Mouse (Mus musculus) gonadal fat pad, adult 2 months (tissue): ENCODE measurements at regions not wholly inside any gene's neighbourhood (a gene's known extent, or its start where the extent isn't known, plus 50 kb on each side); places are given as distances from the start of the nearest gene placed in this dataset.
A peak's percentile ranks its signal among the peaks of the same experiment; 100 is the strongest.

Experiments
- DNase-seq: peaks from one replicate; pipeline ENCODE4 v3.0.0-alpha.2; 2012; ENCODE audit warnings: low read depth

DNA sequence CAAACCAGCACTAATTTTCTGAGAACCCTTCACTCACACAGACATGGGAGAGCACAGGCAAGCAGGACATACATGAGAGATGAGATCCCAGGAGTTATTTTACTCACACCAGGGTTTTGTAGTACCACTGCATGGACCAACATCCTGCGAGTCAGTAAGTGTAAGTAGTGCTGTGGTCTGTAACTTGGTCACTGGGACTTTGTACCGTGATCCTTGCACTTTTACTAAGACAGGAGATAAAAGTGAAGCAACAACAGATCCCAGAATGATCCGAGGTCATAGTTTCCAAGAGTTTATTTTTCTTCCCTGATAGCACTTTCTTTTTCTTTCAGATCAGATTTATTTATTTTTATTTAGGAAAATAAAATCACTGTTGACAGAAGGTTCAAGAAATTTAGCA, 54.1 kb upstream of the Mtap start:
- no peak for DNase-seq

DNA sequence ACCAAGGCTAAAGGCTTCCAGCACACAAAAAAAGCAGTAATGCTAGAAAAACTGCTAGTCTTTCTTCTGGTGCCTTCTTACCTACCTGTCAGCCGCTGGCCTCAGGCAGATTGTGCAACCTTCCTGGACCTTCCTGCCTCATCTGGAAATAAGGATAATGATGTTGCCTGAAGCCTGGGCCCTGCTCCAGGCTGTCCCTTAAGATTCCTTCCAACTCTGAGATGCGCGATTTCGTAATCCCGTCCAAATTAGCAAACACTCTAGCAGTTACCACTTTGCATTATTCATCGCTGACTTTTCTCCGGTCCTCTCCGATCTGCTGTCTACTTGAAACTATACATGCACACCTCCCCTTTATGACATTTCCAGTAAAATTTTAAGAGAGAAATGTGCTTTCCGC, 58.4 kb upstream of the Mtap start:
- no peak for DNase-seq

DNA sequence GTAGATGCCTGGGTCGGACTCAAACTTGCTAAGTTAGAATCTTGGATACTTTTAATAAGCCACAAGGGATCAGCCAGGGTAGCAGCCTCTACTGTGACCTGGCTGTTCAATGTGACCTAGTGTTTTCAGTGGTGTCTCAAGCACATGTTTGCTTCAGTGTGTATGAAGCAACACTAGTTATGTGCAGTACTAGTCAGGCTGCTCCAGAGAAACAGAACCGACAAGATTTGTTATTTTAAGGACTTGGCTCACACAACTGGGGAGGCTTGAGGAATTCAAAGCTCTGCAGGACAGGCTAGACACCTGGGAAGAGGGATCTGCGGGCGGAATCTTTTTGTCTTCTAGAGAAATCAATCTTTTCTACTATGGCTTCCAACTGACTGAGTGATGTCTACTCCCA, 62.2 kb upstream of the Mtap start:
- no peak for DNase-seq

DNA sequence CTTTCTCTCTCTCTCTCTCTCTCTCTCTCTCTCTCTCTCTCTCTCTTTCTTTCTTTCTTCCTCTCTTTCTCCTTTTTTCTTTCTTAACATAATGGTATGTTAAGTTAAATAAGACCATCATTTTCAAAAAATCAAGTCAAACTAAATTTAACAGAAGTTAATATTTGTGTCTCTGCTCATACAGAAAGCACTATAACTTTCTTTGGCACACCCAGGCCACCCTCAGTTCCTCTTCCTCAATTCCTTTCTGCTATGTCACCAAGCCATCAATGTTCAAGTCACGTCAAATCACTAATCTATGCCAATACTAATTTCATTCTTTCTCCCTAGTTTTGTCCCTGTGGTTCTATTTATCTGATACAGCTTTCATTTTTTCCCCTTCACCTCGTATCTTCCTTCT, 66.5 kb upstream of the Mtap start:
- no peak for DNase-seq

DNA sequence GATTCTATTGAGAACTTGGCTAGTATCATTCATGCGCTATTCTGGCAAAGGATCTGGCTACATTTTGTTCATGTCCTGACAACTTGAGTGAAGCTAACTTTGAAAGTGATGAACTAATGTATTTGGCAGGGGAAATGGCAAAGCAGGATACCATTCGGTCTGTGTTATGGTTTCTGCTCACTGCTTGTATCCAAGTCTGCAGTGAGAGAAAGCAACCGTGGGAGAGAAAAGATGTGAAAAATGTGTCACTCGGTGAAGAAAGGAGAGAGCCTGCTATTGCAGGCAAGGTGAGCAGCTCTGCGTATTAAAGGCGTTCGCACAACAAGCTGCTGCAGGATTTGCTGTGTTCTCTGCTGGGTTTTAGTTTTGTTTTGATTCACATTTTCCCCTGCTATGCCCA, 72.5 kb upstream of the Mtap start:
- no peak for DNase-seq

DNA sequence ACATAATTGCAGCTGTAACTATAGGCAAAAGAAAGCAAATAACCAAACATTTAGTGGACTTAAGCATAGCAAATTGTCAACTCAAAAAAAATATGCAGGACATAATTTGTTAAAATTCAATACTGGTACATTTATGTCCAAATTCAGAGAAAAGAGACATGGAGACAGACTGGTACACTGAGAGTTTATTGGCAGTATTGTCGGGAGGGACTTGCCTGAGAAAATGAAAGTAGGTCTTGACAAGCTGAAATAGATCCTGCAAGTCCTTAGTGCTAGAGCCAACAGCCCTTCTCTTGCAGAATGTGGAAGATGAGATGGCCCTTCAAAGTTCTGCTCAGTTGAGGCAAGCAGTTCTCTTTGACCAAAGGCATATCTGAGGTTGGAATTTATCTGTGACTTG, 74.5 kb upstream of the Mtap start:
- no peak for DNase-seq

DNA sequence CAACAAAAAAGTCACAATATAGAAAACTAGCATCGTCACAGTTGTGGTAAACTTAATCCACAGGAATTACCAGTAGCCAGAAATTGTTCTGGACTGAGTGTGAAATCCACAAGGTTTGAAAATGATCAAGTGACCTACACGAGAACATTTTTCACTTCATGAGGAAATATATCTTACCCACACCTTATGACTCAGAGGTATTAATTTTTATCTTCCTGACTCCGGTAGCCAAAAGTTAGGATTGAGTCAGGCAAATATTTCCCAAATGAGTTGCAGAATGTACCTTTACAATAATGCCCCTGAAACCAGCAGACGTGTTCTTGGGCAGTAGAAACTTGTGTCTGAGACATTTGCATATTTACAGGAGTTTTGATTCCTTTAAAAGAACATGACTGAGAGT, 75.3 kb upstream of the Mtap start:
- DNase-seq, result no peak

DNA sequence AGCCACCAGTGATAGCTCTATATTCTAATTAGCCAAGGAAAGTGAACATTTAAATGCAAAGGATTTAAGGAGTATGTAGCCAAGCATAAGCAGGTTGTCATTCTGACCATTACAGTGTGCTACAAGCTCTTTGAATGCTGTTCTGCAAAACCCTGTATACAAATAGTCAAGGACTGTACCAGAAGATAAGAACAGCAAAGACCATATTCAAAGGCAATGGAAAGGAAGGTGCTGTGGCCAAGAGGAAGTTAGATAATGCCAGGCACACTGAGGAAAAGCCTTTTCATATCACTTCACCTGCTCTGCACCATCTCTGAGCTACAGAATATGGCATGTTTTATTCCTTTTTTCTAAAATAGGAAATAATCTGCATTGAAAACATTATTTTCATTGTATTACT, 79.3 kb upstream of the Mtap start:
- no peak for DNase-seq

DNA sequence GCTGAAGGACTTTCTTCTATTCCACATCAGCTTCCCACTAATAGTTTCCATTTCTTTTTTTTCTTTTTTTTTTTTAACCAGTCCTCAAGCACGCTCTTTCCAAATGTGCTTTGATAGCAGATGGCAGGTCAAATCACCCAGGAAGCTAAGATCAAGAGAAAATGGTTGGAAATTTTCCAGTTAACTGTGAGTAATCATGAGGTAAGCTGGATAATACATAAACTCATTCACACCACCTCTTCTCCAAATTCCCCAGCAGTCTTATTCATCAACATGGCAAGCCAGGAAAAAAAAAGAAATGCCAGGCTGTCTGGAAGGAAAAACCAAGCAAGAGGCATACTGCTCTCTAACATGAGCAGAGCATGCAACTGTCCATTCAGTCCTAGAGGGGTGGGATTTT, 79.8 kb upstream of the Mtap start:
- DNase-seq, result no peak

DNA sequence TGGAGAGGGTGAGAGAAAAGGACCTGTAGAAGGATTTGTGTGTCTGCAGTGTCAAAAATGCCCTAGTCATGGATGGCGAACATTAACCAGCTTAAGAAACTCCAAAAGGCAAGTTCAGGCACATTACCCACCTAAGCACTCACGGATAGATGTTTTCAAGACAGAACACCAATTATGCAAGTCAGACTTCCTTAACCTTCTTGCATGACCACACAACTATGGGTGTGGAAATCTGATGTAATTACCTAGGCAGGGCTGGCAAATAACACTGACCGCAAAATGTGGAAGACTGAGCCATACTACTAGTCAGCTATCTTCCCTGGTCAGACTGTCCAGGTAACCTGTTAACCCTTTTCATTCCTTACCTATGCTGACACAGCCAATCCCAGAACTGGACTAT, 81.0 kb upstream of the Mtap start:
- DNase-seq, result no peak

DNA sequence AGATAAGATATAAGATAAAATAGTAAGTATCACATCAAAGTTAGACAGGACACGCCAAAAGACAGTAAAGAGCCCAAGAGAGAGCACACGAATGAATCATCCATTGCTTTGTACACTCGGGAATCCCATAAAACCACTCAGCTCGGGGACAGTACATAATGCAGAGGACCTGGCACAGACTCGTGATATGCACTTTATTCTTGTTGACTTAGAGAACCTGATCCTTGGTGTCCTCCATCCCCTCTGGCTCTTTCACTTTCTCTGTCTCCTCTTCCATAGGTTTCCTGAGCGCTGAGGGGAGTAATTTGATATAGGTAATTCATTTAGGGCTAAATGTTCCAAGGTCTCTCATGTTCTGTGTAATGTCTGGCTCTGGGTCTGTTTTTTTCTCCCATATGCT, 83.3 kb upstream of the Mtap start:
- no peak for DNase-seq

DNA sequence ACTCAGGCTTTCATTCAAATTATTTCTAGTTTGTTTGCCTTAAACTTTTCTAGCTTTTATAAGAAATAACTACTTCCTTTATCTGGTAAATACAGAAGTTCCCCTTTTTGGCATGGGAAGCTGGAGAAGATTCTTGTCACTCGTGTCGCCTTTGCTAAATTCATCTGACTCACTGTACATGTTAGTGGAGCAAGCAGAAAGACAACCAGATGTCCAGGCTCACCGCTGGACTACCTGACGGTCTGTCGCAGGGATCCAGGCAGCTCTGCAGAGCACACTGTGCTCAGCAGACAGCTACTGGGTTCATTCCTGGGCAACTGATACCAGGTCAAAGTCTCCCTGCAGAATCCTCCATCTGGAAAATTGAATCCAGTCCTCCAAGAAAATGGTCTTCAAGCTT, 85.0 kb upstream of the Mtap start:
- DNase-seq, result no peak

DNA sequence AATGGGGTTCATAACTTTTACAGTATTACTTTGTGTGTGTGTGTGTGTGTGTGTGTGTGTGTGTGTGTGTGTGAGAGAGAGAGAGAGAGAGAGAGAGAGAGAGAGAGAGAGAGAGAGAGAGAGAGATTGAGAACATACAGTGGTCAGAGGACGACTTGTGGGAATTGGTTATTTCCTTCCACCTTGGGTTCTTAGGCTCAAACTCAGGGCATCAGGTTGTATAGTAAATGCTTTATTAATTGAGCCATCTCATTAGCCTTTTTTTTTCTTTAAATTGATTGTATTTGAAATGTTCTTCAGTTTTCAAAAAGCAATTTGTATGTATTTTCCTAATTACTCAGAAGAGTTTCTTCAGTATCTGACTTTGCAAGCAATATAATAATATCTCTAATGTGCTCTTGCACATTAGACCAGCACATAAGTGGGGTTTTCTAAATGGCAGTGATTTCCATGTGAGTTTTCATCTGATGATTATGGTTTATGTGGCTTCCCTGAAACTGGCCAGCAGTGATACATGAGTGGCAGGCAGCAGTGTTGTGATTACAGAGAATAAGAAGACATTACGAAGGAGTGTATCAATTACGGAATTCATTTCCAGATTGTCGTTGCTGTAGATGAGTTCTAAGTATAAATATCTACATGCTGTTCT, 86.2 kb upstream of the Mtap start:
- DNase-seq, result no peak

DNA sequence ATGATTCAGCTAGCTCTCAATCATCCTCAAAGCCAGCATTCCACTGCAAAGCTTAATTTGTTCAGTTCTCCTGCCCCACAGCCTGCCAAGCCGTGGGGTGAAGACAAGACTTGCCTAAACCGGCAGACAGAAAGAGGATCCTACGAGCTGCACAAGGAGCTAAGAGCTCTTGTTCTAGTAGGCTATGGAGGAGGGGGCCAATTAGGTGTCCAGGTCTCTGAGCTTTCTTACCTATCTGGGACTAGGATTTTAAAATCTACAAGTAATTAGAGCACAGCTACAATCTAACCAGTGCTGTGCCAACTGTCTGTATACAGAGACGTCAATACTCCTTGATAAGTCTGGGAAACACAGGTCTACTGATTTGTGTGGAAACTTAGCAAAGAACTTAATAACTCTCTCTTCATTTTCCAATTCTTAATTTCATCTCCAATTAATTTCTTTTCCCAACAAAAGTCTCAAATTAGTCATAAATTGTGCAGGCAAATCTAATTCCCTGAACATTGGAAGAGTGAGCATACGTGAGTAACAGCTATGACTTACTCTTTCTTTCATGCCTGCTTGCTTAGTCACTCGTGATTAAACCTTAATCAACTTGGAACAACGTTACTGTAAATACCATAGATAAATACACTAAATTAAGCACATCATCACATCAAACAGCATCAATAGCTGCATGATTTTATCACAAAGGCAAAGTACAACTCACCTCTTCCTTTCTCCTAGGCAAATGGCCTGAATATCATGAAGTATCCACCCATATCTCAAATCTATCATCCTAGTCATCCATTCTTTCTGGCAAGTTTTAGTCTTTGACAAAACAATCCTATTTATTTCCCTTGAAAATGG, 87.1 kb upstream of the Mtap start:
- no peak for DNase-seq

DNA sequence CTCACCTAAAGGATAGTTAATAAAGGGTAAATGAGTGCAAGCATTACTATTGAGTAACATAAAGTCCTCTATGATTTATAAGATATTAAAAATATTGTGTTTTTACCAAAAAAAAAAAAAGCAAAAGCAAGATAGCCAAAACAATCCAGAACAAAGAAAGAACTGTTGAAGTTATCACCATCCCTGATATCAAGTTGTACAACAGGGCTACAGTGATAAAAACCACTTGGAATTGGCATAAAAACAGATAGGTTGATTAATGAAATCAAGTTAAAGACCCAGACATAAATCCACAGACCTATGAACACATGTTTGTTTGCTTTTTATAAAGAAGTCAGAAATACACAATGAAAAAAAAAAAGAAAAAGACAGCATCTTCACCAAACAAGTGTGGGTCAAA, 92.4 kb upstream of the Mtap start:
- DNase-seq, result no peak

DNA sequence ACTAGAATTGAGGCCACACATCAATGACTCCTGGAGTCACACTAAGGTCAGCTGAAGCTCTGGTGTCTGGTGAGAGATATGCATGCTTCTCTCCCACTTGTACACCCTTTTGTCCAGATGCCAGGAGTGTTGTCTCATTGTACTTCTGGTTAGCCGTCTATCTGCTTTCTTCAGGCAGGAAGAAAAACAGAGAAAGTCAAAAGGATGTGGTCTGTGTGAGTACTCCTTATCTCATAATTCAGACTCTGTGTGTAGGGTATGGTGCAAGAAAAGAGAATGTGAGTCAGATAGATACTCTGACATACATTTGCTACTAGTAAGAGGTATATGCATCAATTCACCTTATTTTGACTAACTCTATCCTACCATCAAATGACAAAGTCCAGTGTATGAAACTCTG, 92.9 kb upstream of the Mtap start:
- DNase-seq, result no peak

DNA sequence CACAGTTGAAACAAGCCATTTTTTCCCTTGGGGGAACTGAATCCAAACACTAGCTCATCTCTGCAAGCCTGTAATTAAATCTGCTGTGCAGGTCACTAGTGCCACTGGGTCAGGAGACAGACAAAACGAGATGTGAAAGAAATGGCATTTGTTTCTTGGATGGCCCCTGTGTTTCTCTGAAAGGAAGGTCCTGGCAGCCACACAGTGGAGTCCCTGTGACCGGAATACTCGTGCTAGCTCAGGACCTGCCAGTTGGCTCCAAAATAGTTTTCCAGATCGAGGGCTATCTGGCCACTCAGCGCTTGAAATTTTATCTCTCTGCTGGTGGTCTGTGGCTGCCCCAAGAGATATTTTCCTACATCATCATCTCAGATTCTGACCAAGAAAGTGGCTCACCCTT, 96.1 kb upstream of the Mtap start:
- no peak for DNase-seq

DNA sequence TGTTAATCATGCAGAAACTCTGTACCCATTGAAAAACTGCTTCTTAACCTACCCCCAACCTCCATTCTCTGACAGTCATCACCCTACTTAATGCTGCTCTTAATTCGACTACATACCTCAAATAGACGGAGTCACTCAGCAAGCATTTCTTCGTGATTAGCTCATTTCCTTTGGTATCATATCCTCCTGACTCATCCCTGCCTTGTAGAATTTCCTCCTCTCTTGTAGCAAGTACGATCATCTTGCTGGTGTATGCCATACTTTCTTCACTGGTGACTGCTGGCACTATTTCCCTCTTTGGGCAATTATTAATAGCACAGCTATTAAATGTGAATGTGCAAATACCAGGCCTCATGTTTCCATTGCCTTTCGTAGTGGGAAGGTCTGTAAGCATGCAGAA, 98.0 kb upstream of the Mtap start:
- no peak for DNase-seq

DNA sequence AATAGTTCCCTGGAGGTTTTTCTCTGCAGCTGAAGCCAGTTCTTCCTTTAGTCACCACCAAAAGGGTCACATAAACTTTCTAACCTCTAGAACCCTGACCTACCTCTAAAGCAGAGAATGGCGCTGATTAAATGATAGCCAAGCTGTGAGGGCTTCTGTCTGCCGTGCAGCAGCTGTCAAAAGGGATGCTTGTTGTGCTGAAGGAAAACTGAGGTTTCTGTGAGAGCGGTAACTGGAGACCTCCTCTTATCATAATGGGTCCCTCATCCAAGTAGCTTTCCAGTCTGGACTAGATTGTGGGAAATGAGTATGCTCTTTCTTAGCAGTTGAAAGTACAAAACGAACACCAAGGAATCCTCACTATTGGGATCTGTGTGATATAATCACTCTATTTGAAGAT, 98.8 kb upstream of the Mtap start:
- no peak for DNase-seq

DNA sequence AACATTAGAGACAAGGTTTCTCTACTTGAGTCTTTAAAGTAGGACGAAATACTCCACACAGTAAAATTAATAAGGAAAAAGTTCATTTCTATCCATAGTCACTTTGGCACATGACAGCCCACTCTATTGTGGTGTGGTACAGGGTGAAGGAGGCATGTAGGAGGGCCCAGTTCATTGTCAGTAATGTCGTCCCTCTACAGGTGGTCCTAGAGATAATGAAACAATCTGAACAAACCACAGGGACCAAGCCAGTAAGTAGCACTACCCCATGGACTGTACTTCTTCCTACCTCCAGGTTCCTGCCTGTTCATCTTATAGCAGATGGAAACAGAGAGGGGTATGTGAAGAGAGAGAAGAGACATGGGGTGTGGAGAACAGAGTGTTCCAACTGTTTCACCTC, 102.1 kb upstream of the Mtap start:
- no peak for DNase-seq

DNA sequence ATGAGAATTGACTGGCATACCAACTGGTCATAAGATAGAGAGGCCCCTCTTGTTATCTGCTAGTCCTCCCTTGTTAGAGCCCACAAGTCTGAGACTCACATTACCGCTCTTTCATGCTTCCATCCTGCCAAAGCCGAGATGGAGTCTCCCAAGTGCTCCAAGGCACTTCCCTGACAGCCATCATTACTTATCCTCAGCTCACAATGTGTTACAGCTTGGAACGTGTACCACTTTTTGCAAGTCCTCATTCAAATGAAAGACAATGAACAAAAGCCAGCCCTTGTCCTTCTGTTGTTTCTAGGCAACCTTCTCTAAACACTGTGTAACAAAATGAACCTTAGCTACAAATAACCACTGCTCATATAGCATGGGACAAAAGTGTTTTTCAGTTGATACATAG, 102.6 kb upstream of the Mtap start:
- no peak for DNase-seq

DNA sequence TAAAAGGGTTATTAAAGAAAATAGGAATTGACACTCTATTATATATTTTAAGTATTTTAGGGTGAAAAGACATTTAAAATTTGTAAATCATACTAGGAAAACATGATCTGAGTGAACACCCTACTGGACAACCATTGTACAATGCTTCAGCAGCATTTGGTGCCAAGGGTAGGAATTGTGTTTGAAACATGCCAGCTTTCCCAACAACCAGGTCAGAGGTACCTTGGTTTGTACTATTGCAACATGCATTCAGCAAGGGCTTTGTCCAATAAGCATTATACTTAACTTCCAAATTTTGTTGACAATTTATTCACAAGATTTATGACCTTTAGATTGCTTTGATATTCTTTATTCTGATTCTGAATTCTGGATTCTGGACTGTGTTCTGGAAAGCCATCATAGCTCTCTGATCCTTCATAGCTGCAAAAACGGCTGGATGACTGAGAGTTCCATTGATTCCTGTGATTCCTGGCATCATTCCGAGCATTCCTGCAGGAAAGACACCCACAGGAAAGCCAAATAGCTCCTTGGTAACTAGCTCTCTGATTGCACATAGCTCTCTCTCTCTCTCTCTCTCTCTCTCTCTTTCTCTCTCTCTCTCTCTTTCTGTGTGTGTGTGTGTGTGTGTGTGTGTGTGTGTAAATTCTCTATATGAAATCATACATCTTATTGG, 124.1 kb upstream of the Mtap start:
- DNase-seq, result peak; percentile 46

DNA sequence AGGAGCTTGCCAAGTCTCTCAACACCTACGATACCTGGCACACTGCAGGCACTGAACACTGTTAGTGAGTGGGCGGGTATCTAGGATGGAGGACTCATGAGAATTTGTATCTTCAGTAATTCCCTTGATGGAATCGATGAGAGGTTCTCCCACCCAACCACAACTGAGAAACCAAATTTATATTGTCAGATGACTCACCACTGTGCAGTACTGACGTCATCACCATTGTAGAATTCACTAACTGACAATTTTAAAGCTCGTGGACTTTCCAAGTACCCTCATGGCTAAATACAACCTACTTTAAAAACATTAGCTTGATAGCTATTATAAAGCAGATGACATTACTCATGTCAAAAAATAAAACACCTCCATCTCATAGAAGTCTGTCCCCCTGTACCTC, 128.4 kb upstream of the Mtap start:
- no peak for DNase-seq
